Mouse (Mus musculus) kidney, adult 8-10 months (tissue): ENCODE measurements around the gene Gpr4.

Source experiments
- DNase-seq, 2 experiments: peaks; one replicate each; pipeline ENCODE4 v3.0.0; 2022

The Gpr4 gene

DNA sequence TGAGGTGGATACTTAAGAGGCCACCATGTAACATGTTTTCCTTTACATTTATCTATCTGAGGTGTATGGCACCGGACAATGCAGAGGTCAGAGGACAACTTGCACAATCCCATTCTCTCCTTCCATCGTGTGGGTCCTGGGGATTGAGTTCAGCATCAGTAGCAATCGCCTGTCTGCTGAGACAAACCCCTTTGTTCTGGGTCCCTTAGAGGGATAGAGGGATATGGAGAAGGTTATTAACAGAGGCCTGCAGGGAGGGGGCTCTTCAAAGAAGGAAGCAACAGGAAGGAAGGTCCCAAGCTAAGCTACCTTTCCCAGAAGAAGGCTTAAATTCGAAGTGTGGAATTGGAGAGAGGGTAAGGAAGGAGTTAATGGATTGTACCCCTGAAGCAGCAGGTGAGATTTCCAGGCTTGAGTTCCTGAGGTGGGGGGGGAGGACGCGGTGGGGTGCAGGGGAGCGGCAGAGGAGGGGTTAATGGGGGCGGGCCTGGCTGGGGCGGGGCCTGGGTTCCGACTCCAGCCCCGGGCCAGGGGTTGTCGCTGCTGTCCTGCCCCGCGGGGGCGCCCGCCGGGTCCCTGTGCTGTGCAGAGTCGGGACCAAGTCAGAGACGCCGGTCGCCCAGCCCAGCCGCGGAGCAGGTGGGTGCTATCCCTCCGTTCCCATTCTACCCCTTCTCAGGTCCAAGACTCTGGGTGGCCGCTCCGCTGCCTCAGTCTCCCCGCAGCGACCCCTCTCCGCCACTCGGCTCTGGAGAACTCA lies at the start of gene Gpr4:
Gene Gpr4 (plus strand): TSS at position 543 of the 760 bp plus-strand sequence.
- DNase-seq, result no peak

DNA sequence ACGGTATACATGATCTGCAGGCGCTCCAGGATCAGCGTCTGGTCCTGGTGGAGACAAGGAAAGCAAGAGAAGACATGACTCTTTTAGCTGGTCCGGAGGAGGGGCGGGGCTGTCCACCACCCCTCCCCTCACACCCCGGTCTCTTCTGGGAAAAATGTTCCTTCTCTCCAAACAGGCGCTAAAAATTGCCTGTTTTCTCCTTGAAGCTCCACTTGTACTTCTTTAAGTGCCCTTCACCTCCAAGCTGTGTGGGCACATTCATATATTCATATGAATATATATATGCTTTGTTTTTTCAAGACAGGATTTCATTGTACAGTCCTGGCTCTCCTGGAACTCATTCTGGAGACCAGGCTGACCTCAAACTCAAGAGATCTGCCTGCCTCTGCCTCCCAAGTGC lies 49.4 kb upstream of the Gpr4 start:
- DNase-seq, result no peak

- DNase-seq, result no peak
These were observed 48.6 kb upstream of the Gpr4 start for GRCm38 (mm10) chr7:19163752-19164151.

- no peak for DNase-seq
These were observed 48.1 kb upstream of the Gpr4 start for GRCm38 (mm10) chr7:19164189-19164588.

DNA sequence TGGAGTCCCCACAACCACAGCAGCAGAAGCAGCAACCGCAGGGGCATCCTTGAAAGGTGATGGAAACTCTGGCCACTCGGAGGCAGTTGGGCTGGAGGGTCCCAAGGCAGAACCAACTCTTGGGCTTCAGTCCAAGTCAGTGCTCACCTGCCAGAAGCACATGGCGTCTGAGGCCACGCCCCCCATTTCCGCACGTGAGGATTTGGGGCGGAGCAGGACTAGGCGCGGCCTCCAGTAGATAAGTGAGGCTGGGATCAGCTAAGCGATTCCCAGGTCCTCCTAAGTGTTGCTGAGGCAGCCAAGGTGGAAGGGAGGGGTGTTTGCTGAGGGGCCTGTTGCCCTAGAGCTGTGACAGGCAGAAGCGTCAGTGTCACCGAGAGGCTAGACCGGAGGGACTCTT lies 47.4 kb upstream of the Gpr4 start:
- no peak for DNase-seq

DNA sequence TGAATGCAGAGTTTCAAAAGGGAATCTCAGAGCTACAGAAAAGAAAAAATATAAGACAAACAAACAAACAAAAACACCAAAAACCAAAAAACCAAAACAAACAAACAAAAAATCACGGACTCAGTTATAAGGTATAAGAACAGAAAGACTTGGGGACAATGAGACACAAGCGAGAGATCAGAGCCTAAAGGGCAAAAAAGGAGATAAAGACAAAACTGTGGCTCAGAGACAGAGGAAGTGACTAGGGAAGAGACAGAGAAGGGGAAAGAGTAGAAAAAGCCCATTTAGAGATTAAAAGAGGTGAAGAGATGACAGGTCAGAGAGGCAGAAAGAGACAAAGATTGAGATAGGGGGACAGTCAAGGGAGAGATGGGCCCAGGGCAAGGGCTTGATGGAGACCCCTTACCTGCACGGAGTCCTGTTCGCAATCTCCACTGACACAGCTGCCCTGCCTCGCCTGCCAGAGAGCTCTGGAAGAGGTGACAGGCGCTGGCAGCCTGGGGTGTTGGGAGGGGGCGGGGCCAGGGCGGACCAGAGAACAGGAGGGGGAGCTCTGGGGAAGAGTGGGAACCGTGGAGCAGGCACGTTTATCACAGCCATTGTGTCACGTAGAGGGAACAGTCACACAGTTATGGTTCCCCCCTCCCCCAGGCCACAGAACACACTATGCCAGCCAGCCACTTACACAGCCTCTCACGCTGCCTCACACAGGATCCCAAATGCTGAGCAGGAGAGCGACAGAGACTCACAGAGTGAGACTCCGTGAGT lies 46.5 kb upstream of the Gpr4 start, which contains the start of gene Gipr:
Gene Gipr (minus strand): TSS at position 472 of the 768 bp plus-strand sequence.
- no peak for DNase-seq

GRCm38 (mm10) chr7:19166990-19167389 lies 45.3 kb upstream of the Gpr4 start:
- no peak for DNase-seq

DNA sequence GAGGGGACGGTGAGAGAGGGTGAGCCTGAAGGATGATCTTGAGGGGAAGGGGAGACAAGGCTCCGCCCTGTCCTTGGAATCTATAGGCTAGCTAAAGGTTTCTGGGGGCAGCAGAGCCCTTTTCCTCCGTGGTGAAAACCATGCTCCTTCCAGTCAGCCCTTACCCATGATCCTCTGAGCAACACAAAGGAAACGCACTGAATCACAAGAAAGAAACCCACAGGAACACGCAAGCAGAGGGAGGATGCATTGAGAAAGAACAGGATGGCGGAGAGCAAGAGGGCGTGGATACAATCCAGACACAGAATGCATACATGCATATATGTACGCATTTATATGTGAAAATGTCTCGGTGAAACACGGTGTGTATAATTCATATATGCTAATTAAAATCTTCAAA lies 42.8 kb upstream of the Gpr4 start:
- no peak for DNase-seq

DNA sequence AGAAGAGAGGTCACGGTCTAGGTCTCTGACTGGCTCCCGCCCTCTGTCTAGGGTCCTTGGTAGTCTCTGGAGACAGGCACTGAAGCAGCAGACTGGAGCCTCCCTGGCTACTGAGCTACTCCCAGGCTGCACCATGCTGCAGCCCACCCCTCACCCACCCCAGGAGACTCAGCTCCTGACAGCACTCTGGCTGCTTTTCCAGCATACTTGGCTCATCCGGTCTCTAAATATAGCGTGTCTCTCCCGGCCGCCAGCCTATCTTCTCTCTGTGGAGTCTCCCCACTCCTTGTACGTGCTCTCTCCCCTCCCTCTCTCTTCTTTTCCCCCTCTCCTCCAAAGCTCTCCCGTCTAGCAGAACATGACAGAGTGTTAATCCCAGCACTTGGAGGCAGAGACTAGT lies 42.2 kb upstream of the Gpr4 start:
- DNase-seq, result no peak

DNA sequence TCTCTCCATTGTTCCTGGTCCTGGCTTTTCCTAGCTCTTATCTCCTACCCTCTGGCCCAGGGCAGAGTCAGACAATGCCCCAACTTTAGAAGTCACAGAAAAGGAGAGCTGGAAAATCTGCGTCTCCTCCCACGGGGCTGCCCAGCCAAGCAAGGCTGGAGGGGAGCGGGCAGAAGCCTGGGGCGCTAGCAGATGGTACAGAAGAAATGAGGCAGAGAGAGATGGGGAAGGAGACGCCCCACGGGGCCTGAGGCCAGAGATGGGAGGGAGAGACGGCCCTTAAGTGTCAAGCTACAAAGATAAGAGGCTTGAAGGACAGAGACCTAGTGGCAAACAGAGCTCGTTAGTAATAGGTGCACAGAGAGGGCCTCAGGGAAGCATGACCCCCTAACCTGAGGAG lies 40.5 kb upstream of the Gpr4 start:
- no peak for DNase-seq

DNA sequence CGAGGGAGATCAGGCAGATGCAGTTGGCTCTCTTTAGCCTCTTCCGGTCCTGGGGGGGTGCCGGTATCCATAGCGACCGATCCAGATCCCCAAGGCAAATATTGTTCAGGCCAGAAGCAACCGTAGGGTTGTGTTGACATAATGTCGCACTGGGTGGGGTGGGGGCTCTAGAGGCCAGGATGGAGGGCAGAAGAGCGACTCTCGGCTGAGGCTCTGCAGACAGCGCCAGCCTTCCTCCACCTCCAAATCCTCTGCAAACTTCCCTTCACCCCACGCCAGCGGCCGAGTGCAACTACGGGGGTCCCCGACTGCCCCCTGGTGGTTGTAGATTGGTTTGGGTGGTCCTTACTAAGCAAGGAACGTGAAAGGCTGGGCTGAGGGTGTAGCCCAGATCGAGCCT lies 39.5 kb upstream of the Gpr4 start:
- DNase-seq, result peak; percentile 54 to 70

- peak in 1 of 2 experiments; percentile 26 for DNase-seq
These were observed 36.4 kb upstream of the Gpr4 start, which contains the start of gene Eml2 for GRCm38 (mm10) chr7:19175708-19176515. Eml2 (plus strand) TSS chr7:19176421.

- DNase-seq, result no peak
These were observed 35.8 kb upstream of the Gpr4 start for GRCm38 (mm10) chr7:19176516-19176947.

- DNase-seq, result no peak
These were observed 35.1 kb upstream of the Gpr4 start for GRCm38 (mm10) chr7:19177216-19177615.

DNA sequence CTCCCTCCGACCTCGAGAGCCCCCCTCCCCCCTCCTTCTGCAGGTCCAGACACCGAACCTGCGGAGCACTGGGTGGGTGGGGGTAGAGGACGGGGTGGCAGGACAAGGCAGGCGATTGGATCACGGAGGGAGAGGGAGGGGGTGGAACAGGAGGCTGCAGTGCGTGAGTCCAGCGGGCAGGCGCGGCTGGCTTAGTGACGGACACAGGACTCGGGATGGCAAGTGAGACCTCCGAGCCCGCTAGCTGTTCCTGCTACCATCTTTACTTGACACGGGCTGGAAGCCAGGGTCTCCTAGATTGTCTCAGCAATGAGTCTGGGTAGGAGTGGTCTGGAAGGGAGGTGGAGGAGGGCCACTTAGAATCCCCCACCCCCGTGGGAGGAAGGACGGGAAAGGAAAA lies 34.3 kb upstream of the Gpr4 start:
- no peak for DNase-seq

DNA sequence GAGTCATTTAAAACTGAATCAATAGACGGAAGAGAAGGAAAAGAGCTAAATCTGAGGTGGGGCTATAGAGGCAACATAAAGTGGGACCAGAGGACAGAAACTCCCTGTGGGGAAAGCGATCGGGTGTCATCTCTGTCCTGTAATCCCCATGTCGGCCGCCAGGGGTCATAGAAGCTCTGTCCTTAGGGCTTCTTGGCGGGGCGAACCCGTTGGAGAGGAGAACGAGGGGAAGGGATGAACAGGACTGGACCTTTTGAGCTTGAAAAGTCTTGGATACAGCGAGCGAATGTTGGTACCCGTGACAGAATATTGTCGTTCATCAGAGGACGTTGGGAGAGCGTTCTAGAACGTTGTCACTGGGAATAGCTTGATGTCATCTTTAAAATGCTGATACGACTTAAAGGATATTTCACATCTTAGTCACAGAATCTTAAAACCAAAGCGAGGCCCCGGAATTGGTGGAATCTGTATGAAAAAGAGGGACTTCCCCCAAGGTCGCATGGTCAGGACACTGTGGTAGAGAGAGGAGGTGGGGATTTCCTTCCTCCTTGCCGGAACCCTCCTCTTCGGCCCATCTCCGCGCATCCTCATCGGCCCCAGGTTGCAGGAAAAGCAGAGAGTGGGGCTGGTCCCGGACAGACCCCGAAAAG lies 33.8 kb upstream of the Gpr4 start:
- DNase-seq, result peak; percentile 45 to 80

DNA sequence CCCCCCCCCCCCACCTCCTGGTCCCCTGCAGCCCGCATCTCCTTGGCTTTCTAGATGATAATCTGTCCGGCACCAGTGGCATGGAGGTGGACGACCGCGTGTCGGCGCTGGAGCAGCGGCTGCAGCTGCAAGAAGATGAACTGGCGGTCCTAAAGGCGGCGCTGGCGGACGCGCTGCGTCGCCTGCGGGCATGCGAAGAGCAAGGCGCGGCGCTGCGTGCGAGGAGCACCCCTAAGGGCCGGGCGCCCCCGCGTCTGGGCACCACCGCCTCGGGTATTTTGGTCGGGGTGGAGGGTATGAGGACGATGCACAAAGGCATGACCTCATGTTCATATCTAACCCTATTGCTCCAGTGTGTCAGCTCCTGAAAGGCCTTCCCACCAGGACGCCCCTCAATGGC lies 33.2 kb upstream of the Gpr4 start:
- peak; percentile 50 to 63 for DNase-seq

DNA sequence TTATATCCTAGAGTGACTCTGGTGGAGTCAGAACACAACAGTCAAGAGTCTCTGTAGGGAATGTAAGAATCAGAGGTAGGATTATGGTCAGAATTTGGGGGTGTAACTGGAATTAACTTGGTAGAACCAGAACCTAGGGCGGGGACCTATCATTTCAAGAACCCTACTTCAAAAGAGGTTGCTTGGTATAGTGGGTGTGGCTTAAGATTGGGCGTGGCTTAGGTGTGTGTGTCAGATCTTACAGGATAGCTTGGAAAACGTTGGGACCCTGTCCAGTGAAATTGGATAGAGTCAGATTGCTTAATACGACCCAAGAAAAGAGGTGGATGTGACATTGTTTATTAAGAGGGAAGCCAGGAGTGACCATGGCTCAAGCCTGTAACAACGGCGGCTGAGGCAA lies 32.4 kb upstream of the Gpr4 start:
- no peak for DNase-seq

GRCm38 (mm10) chr7:19180862-19181429 lies 31.4 kb upstream of the Gpr4 start:
- DNase-seq, result peak in 1 of 2 experiments; percentile 35

GRCm38 (mm10) chr7:19184250-19184649 lies 28.1 kb upstream of the Gpr4 start:
- no peak for DNase-seq

- peak in 1 of 2 experiments; percentile 26 for DNase-seq
These were observed 27.6 kb upstream of the Gpr4 start for GRCm38 (mm10) chr7:19184758-19185157.

- DNase-seq, result no peak
These were observed 17.7 kb upstream of the Gpr4 start for GRCm38 (mm10) chr7:19194676-19195075.
